Mouse (Mus musculus) hindbrain, postnatal 0 days (tissue): ENCODE data around the gene Pus7l. TPM values are rescaled to one million over a fixed set of nuclear protein-coding genes. Genes with fewer than 3 reads are reported as not detected.

Source experiments
- ATAC-seq: fragments of 200-750 bp; cut with Nextera tagmentation; 2 replicates; pipeline ENCODE4 v1.8.0; 2017; ENCODE audit warnings: mild to moderate bottlenecking, moderate TSS enrichment, moderate library complexity
- DNase-seq: peaks from one replicate; pipeline ENCODE4 v3.0.0-alpha.2; 2015; ENCODE audit warnings: low spot score
- H3K27ac ChIP-seq: fragments of 300-500 bp; sonication (generic); 2 replicates; pipeline ENCODE4 v1.5.1; 2014; ENCODE audit warnings: mild to moderate bottlenecking
- H3K27me3 ChIP-seq: fragments of 300-500 bp; sonication (generic); 2 replicates; pipeline ENCODE4 v1.6.1; 2014; ENCODE audit warnings: low read length, mixed read lengths; ENCODE audit not compliant: insufficient read depth
- H3K36me3 ChIP-seq: fragments of 300-500 bp; sonication (generic); 2 replicates; pipeline ENCODE4 v1.6.1; 2014; ENCODE audit warnings: low read length, mixed read lengths; ENCODE audit not compliant: insufficient read depth
- H3K4me1 ChIP-seq: fragments of 300-500 bp; sonication (generic); 2 replicates; pipeline ENCODE4 v1.6.1; 2014; ENCODE audit warnings: antibody characterized with exemption, low read length, mixed read lengths; ENCODE audit not compliant: insufficient read depth
- H3K4me2 ChIP-seq: fragments of 300-500 bp; sonication (generic); 2 replicates; pipeline ENCODE4 v1.6.1; 2014; ENCODE audit warnings: low read depth, mild to moderate bottlenecking, low read length, moderate library complexity, mixed read lengths
- H3K4me3 ChIP-seq: fragments of 300-500 bp; sonication (generic); 2 replicates; pipeline ENCODE4 v1.5.1; 2014; ENCODE audit warnings: low read length
- H3K9ac ChIP-seq: fragments of 300-500 bp; sonication (generic); replicated peaks from 2 replicates; pipeline ENCODE4 v1.6.1; 2014; ENCODE audit warnings: mild to moderate bottlenecking, low read length, moderate library complexity, mixed read lengths
- H3K9me3 ChIP-seq: fragments of 300-500 bp; sonication (generic); 2 replicates; pipeline ENCODE4 v1.6.1; 2016; ENCODE audit warnings: low read length, mixed read lengths
- CTCF ChIP-seq: IDR thresholded peaks from 2 replicates; pipeline ENCODE4 v1.5.1; 2016; ENCODE audit warnings: antibody characterized with exemption, control low read depth, low read depth
- WGBS: fragments of 180-500 bp; shearing (Covaris S2); extraction: QIAGEN DNeasy Blood & Tissue Kit; methylation state at CpG from one replicate; pipeline ENCODE4 v1.1.7; 2014; 5-methylcytosine and 5-hydroxymethylcytosine counted together
- polyA plus RNA-seq: library from polyadenylated mRNA; unstranded; fragments of >200 nt; fragmentation: Nextera tagmentation; extraction: Ambion mirVana; gene quantifications from 2 replicates; pipeline ENCODE4 v1.2.1, GENCODE M21; 2015
- total RNA-seq: library from RNA; depleted of rRNA; stranded (reverse); fragments of >200 nt; gene quantifications from 2 replicates; pipeline ENCODE4 v1.2.3, GENCODE M21; 2014

Pus7l gene
- total and polyA plus RNA-seq, 2 experiments from 2014 or later: 3.7 to 4.8 TPM

DNA sequence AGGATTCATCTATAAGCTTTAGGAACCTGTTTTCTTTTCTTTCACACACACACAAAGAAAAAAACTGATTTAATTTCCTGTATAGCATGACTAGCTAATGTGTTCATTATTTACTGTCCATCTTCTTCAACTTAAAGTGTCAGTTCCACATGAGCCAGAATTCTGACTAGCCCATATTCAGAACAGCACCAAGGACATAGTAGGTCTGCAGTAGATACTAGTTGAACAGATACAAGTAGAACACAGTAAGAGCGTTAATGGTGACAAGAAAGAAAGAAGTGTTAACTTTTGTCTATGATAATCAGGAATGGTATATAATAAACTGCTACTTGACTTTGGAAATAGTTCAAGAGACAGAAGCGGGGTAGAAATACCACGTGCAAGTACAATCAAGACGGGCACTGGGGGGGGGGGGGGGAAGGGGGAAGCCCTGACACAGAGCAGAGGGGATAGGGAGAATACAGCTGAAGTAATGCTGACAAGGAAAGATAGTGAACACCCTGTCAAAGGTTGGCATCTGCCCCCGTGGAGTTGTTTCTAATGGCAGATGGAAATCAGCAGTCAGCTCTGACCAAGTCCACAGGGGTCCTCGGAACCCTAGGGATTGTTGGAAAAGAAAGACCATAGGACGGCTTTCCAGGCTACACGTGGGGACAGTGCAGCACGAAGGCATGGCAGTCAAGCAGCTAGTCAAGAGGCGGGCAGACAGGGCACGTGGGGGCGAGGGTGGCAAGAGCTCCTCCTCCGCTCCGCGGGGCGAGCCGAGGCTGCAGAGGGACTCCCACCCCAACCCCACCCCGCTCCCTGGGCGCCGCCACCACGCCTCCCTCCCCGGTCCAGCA, 559 bp downstream of the Pus7l start:
- peak overlapping the region; percentile 74 for H3K27ac ChIP-seq
- peak overlapping the region; percentile 80 for H3K4me2 ChIP-seq
- H3K27me3 ChIP-seq: no peaks in the 10 kb centered on the region
- ATAC-seq (peak; percentile 94), DNase-seq (no peak)
- H3K9ac ChIP-seq: peak overlapping the region; percentile 63
- H3K4me1 ChIP-seq: no peaks in the 10 kb centered on the region
- WGBS: 5% methylated on average over 21 of the region's 22 CpGs
- no peaks in the 10 kb centered on the region for H3K9me3 ChIP-seq
- no peaks in the 10 kb centered on the region for H3K36me3 ChIP-seq
- H3K4me3 ChIP-seq: peak overlapping the region; percentile 86
- no peak for TF ChIP-seq CTCF

DNA sequence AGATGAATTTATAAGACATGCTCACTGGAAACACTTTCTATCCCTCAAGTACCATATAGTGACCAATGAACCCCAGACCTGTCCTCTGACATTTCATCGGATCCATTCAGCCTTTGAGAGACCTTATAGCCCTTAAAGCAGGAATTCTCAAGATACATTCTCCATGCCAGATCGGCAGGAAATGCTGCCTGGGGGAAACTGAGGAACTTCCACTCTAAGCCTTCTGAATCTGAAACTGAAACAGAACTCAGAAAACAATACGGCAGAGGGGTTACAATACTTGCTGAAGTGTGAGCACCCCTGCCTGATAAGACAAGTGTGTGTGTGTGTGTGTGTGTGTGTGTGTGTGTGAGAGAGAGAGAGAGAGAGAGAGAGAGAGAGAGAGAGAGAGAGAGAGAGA, 4.1 kb downstream of the Pus7l start:
- H3K4me2 ChIP-seq: no peak overlapping the region
- H3K9ac ChIP-seq: no peak overlapping the region
- no peak for TF ChIP-seq CTCF
- H3K4me1 ChIP-seq: no peaks in the 10 kb centered on the region
- no peak for ATAC-seq
- no peak overlapping the region for H3K27ac ChIP-seq
- DNase-seq: no peak
- H3K36me3 ChIP-seq: no peaks in the 10 kb centered on the region
- no peaks in the 10 kb centered on the region for H3K27me3 ChIP-seq
- no peak overlapping the region for H3K4me3 ChIP-seq
- no peaks in the 10 kb centered on the region for H3K9me3 ChIP-seq
- WGBS: 95% methylated on average over 3 of the region's 3 CpGs

DNA sequence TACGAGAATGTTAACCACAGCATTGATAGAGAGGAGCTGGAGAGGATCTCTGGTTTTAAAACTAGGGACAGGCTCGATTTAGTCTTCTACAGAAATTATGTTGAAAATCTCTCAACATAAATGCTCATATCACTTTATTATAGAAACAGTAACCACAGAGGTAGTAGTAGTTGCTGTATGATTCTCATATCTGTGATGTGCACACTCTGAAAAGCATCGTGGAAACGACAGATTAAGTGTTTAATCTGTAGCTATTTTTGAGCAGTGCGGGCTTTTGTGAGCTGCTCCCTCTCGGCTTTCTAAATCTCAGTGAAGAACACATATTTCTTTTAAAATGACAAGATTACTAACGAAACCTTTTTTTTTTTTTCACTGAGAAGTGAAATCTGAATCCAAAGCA, 7.8 kb downstream of the Pus7l start:
- Histone ChIP-seq H3K9ac (no peak overlapping the region), H3K27ac (no peak overlapping the region), H3K4me3 (no peak overlapping the region), H3K4me1 (no peaks in the 10 kb centered on the region), H3K4me2 (no peak overlapping the region), H3K27me3 (no peaks in the 10 kb centered on the region), H3K9me3 (no peaks in the 10 kb centered on the region), H3K36me3 (no peaks in the 10 kb centered on the region)
- no peak for TF ChIP-seq CTCF
- WGBS: 92% methylated on average over 7 of the region's 7 CpGs
- DNase-seq: no peak
- ATAC-seq: no peak

DNA sequence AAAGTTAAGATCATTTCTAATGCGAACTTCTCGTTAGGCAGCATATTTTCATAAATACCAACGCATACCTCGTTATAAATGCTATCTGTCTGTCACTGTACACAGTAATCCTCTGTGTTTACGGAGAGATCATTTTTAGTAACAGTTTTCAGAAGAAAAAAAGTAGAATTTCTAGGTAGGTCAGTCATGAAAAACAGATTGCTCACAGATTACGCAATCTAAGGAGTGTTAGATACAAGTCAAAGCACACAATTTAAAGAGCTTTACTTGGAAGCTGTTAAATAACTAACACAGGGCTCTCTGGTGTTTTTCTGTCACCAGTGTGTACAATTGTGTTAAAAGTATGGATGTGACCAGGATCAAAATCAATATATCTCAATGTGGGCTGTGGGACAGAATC, 10.4 kb downstream of the Pus7l start:
- ATAC-seq: no peak
- Histone ChIP-seq H3K27me3 (no peaks in the 10 kb centered on the region), H3K36me3 (no peaks in the 10 kb centered on the region), H3K27ac (no peak overlapping the region), H3K4me3 (no peak overlapping the region), H3K9me3 (no peaks in the 10 kb centered on the region), H3K4me2 (no peak overlapping the region), H3K9ac (no peak overlapping the region), H3K4me1 (no peaks in the 10 kb centered on the region)
- no peak for TF ChIP-seq CTCF
- DNase-seq: no peak
- 90% methylated on average over 6 of the region's 6 CpGs for whole genome bisulfite sequencing

DNA sequence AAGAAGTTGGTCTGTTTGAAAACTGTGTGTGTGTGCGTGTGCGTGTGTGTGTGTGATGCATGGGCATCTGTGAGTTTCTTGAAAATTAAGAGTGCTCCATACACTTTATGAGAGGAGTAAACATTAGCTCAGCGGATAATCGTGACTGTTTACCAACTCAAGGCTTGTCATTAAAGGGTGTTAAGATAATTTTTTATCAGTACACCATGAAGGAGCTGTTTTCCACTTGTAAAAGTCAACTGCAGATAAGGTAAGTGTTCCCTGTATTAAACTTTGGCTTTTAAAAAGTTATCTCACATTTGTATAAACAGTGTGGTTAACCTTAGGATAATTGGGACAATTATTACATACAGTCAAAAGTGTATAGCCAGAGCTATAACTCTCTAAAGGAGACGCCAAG, 11.0 kb downstream of the Pus7l start:
- no peaks in the 10 kb centered on the region; the same call in 1 of the 2 replicates for H3K36me3 ChIP-seq
- ATAC-seq: no peak
- WGBS: 90% methylated on average over 5 of the region's 5 CpGs

DNA sequence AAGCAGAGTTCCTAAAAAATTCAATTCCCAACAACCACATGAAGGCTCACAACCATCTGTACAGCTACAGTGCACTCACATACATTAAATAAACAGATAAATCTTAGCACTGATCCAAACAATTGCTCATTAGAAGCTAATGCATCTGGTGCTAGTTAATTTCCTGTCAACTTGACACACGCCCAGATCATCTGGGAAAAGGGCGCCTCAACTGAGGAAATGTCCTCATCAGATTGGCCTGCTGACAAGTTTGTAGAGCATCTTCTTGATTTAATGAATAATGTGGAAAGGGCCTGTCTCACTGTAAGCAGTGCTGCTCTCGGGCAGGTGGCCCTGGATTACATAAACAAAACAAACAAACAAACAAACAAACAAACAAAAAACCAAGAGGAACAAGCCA, 12.8 kb downstream of the Pus7l start:
- Histone ChIP-seq H3K9me3 (no peaks in the 10 kb centered on the region), H3K4me3 (no peak overlapping the region), H3K36me3 (no peaks in the 10 kb centered on the region; the same call in 1 of the 2 replicates), H3K4me2 (no peak overlapping the region), H3K27me3 (no peaks in the 10 kb centered on the region), H3K9ac (no peak overlapping the region), H3K4me1 (no peaks in the 10 kb centered on the region), H3K27ac (no peak overlapping the region)
- no peak for DNase-seq
- TF ChIP-seq CTCF: no peak
- ATAC-seq: no peak
- WGBS: 79% methylated on average over 3 of the region's 3 CpGs

More for the DNA sequence above, 11.0 kb downstream of the Pus7l start:
- no peak overlapping the region for H3K27ac ChIP-seq
- H3K4me2 ChIP-seq: no peak overlapping the region
- no peak for TF ChIP-seq CTCF
- H3K9me3 ChIP-seq: no peaks in the 10 kb centered on the region
- no peak overlapping the region for H3K4me3 ChIP-seq
- H3K27me3 ChIP-seq: no peaks in the 10 kb centered on the region
- H3K4me1 ChIP-seq: no peaks in the 10 kb centered on the region
- DNase-seq: no peak
- H3K9ac ChIP-seq: no peak overlapping the region

DNA sequence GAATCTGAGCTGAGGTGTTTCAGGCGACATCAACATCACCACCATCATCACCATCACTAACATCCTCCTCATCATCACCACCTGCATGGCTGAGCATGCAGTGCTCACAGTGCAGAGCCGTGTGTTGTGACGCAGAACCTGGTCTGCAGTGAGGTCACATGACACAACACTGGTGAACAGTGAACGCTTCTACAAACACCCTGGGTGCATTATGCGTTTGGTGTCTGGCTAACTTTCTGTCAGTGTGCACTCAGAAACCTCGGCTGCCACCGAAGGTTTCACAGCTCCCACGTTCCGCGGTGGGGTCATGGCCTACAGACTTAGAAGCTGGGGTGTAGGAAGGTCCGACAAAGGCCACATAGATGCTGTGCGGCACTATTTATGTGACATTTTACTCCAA, 18.4 kb downstream of the Pus7l start:
- Histone ChIP-seq H3K27me3 (no peaks in the 10 kb centered on the region), H3K4me3 (no peak overlapping the region), H3K27ac (no peak overlapping the region), H3K36me3 (peaks cover 8% of the 10 kb centered on the region; the same call in 1 of the 2 replicates), H3K4me2 (no peak overlapping the region), H3K9me3 (no peaks in the 10 kb centered on the region), H3K9ac (no peak overlapping the region), H3K4me1 (no peaks in the 10 kb centered on the region)
- TF ChIP-seq CTCF: no peak
- no peak for ATAC-seq
- WGBS: 88% methylated on average over 12 of the region's 12 CpGs
- DNase-seq: no peak
